Mouse (Mus musculus): ENCODE results near the gene Esp8. TPM values are rescaled to one million over a fixed set of nuclear protein-coding genes. Genes with fewer than 3 reads are reported as not detected.
"Not testable (repeated sequence)": the region's sequence is repeated elsewhere in the genome, so short reads cannot be mapped to it uniquely, and the experiment has no call there.

The Esp8 gene
- not detected in 2 replicates for polyA plus RNA-seq (2015; fragmentation: Nextera tagmentation; extraction: Ambion mirVana)

- no peak within 1 kb of the TSS for H3K4me2 ChIP-seq (replicated peaks; ENCODE audit: low read depth, low read length)
- ATAC-seq (ENCODE audit: low FRiP score, low TSS enrichment), result peak; percentile 74; the same call in 1 of the 2 replicates
- H3K4me1 ChIP-seq (ENCODE audit: insufficient read depth, low read length), result no peaks in the 10 kb centered on the region
- H3K9me3 ChIP-seq (ENCODE audit: low read length), result no peaks in the 10 kb centered on the region
- WGBS, result 44% methylated on average over 3 of the region's 3 CpGs
- H3K27ac ChIP-seq (ENCODE audit: low read length), result no peak within 1 kb of the TSS
- no peak within 1 kb of the TSS for H3K4me3 ChIP-seq (ENCODE audit: low read length)
- no peaks in the 10 kb centered on the region for H3K27me3 ChIP-seq (ENCODE audit: insufficient read depth, low read length)
- H3K36me3 ChIP-seq (ENCODE audit: insufficient read depth, low read length), result no peaks in the 10 kb centered on the region
- no peak within 1 kb of the TSS for H3K9ac ChIP-seq (replicated peaks; ENCODE audit: low read length)
Observed at GRCm38 (mm10) chr17:40519818-40520217, at the start of gene Esp8. Esp8 (plus strand) TSS chr17:40520022.

GRCm38 (mm10) chr17:40483566-40483965, 36.3 kb upstream of the Esp8 start:
- H3K4me2 ChIP-seq (replicated peaks; ENCODE audit: low read depth, low read length); H3K4me1 ChIP-seq (ENCODE audit: insufficient read depth, low read length); H3K27ac ChIP-seq (ENCODE audit: low read length); ATAC-seq (ENCODE audit: low FRiP score, low TSS enrichment); H3K9ac ChIP-seq (replicated peaks; ENCODE audit: low read length); H3K9me3 ChIP-seq (ENCODE audit: low read length); H3K4me3 ChIP-seq (ENCODE audit: low read length); H3K36me3 ChIP-seq (ENCODE audit: insufficient read depth, low read length); H3K27me3 ChIP-seq (ENCODE audit: insufficient read depth, low read length): not testable (repeated sequence)
- 84% methylated on average over 10 of the region's 10 CpGs for WGBS

- not testable (repeated sequence) for H3K9ac ChIP-seq (replicated peaks; ENCODE audit: low read length); H3K4me3 ChIP-seq (ENCODE audit: low read length); H3K4me1 ChIP-seq (ENCODE audit: insufficient read depth, low read length); H3K27ac ChIP-seq (ENCODE audit: low read length); H3K9me3 ChIP-seq (ENCODE audit: low read length); H3K36me3 ChIP-seq (ENCODE audit: insufficient read depth, low read length); ATAC-seq (ENCODE audit: low FRiP score, low TSS enrichment); H3K27me3 ChIP-seq (ENCODE audit: insufficient read depth, low read length); H3K4me2 ChIP-seq (replicated peaks; ENCODE audit: low read depth, low read length)
- 88% methylated on average over 4 of the region's 4 CpGs for WGBS
Observed at GRCm38 (mm10) chr17:40495468-40496185, 24.2 kb upstream of the Esp8 start.

- no peak for ATAC-seq (ENCODE audit: low FRiP score, low TSS enrichment)
- Histone ChIP-seq H3K4me1 (ENCODE audit: insufficient read depth, low read length) (no peaks in the 10 kb centered on the region), H3K9me3 (ENCODE audit: low read length) (no peaks in the 10 kb centered on the region), H3K4me2 (replicated peaks; ENCODE audit: low read depth, low read length) (no peak overlapping the region), H3K4me3 (ENCODE audit: low read length) (no peak overlapping the region), H3K9ac (replicated peaks; ENCODE audit: low read length) (no peak overlapping the region), H3K27ac (ENCODE audit: low read length) (no peak overlapping the region), H3K36me3 (ENCODE audit: insufficient read depth, low read length) (no peaks in the 10 kb centered on the region), H3K27me3 (ENCODE audit: insufficient read depth, low read length) (no peaks in the 10 kb centered on the region)
- WGBS, result 84% methylated on average over 3 of the region's 3 CpGs
Observed at GRCm38 (mm10) chr17:40529813-40530212, 10.0 kb downstream of the Esp8 start.

- no peak overlapping the region for H3K27ac ChIP-seq (ENCODE audit: low read length)
- WGBS, result 100% methylated on average over 1 of the region's 1 CpGs
- no peak for ATAC-seq (ENCODE audit: low FRiP score, low TSS enrichment)
Observed at GRCm38 (mm10) chr17:40531147-40531546, 11.3 kb downstream of the Esp8 start.

GRCm38 (mm10) chr17:40547005-40547404, 27.2 kb downstream of the Esp8 start:
- ATAC-seq (ENCODE audit: low FRiP score, low TSS enrichment); H3K9ac ChIP-seq (replicated peaks; ENCODE audit: low read length); H3K4me2 ChIP-seq (replicated peaks; ENCODE audit: low read depth, low read length); H3K4me3 ChIP-seq (ENCODE audit: low read length); H3K27me3 ChIP-seq (ENCODE audit: insufficient read depth, low read length); H3K27ac ChIP-seq (ENCODE audit: low read length); H3K36me3 ChIP-seq (ENCODE audit: insufficient read depth, low read length); H3K4me1 ChIP-seq (ENCODE audit: insufficient read depth, low read length); H3K9me3 ChIP-seq (ENCODE audit: low read length): not testable (repeated sequence)
- 55% methylated on average over 5 of the region's 5 CpGs for WGBS

More at GRCm38 (mm10) chr17:40531147-40531546, 11.3 kb downstream of the Esp8 start:
- H3K4me3 ChIP-seq (ENCODE audit: low read length), result no peak overlapping the region
- H3K9me3 ChIP-seq (ENCODE audit: low read length), result no peaks in the 10 kb centered on the region
- H3K36me3 ChIP-seq (ENCODE audit: insufficient read depth, low read length), result no peaks in the 10 kb centered on the region
- H3K27me3 ChIP-seq (ENCODE audit: insufficient read depth, low read length), result no peaks in the 10 kb centered on the region
- H3K9ac ChIP-seq (replicated peaks; ENCODE audit: low read length), result no peak overlapping the region
- H3K4me2 ChIP-seq (replicated peaks; ENCODE audit: low read depth, low read length), result no peak overlapping the region
- H3K4me1 ChIP-seq (ENCODE audit: insufficient read depth, low read length), result no peaks in the 10 kb centered on the region

- no peak overlapping the region for H3K4me3 ChIP-seq (ENCODE audit: low read length)
- 73% methylated on average over 1 of the region's 1 CpGs for WGBS
Observed at GRCm38 (mm10) chr17:40553470-40553869, 33.6 kb downstream of the Esp8 start.

GRCm38 (mm10) chr17:40561207-40561606, 41.4 kb downstream of the Esp8 start, which contains the start of gene Esp6:
Esp6 (plus strand) TSS chr17:40561507.
- H3K27ac ChIP-seq (ENCODE audit: low read length), result no peak within 1 kb of the TSS
- no peak for ATAC-seq (ENCODE audit: low FRiP score, low TSS enrichment)
- 78% methylated on average over 5 of the region's 5 CpGs for WGBS

More at GRCm38 (mm10) chr17:40553470-40553869, 33.6 kb downstream of the Esp8 start:
- H3K9ac ChIP-seq (replicated peaks; ENCODE audit: low read length), result no peak overlapping the region
- H3K27me3 ChIP-seq (ENCODE audit: insufficient read depth, low read length), result no peaks in the 10 kb centered on the region
- no peaks in the 10 kb centered on the region for H3K4me1 ChIP-seq (ENCODE audit: insufficient read depth, low read length)
- no peak overlapping the region for H3K4me2 ChIP-seq (replicated peaks; ENCODE audit: low read depth, low read length)
- H3K27ac ChIP-seq (ENCODE audit: low read length), result no peak overlapping the region
- H3K9me3 ChIP-seq (ENCODE audit: low read length), result no peaks in the 10 kb centered on the region
- no peaks in the 10 kb centered on the region for H3K36me3 ChIP-seq (ENCODE audit: insufficient read depth, low read length)
- no peak for ATAC-seq (ENCODE audit: low FRiP score, low TSS enrichment)

More at GRCm38 (mm10) chr17:40561207-40561606, 41.4 kb downstream of the Esp8 start, which contains the start of gene Esp6:
- Histone ChIP-seq H3K36me3 (ENCODE audit: insufficient read depth, low read length) (no peaks in the 10 kb centered on the region), H3K9me3 (ENCODE audit: low read length) (no peaks in the 10 kb centered on the region), H3K4me3 (ENCODE audit: low read length) (no peak within 1 kb of the TSS), H3K4me1 (ENCODE audit: insufficient read depth, low read length) (no peaks in the 10 kb centered on the region), H3K27me3 (ENCODE audit: insufficient read depth, low read length) (no peaks in the 10 kb centered on the region), H3K4me2 (replicated peaks; ENCODE audit: low read depth, low read length) (no peak within 1 kb of the TSS), H3K9ac (replicated peaks; ENCODE audit: low read length) (no peak within 1 kb of the TSS)
